19 mouse cellular contexts compared by ENCODE assay signal in the genomic region with DNA sequence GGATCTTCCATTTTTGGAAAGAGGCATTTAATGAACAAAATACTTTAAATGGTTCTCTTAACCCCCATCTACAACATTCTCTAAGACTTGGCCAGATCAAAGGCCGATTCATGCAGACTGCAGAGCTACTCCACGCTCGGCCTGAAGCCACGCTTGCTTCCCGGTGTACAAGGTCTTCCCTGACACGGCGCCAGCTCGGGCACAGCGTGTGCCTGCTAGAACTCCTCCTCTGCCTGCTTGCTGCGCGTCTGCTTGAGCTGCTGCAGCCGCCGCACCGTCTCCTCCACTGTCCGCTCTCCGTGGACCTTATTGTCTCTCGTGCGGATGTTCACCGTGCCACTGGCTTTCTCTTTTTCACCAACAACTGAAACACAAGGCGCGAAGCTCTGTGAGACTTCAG. TPM values are rescaled to one million over a fixed set of nuclear protein-coding genes. Genes with fewer than 3 reads are reported as not detected.
A peak's percentile ranks its signal among the peaks of the same experiment; 100 is the strongest.
DNase-seq lines count a peak whose midpoint lies in the region; ATAC-seq lines count a peak whose summit lies in the region.
"Had no signal": no experiment of that assay in that cellular context is flagged by ENCODE, and none has a peak within 500 bp of the region (broad histone marks: within the 10 kb centered on the region; RNA-seq: fewer than 3 reads in every experiment).

No protein-coding gene starts in this region.

- H3K4me1 ChIP-seq in heart, embryonic 10.5 days, result no peaks in the 10 kb centered on the region
- H3K4me1 ChIP-seq in heart, embryonic 12.5 days (replicated peaks), result no peaks in the 10 kb centered on the region
- H3K4me1 ChIP-seq in midbrain, embryonic 11.5 days (ENCODE audit: control insufficient read depth, insufficient read depth, low read length), result no peaks in the 10 kb centered on the region
- no peaks in the 10 kb centered on the region for H3K4me1 ChIP-seq in kidney, embryonic 16.5 days (ENCODE audit: insufficient read depth, low read length)
- H3K4me1 ChIP-seq: embryonic facial prominence, embryonic 12.5 days; forebrain, embryonic 13.5 days had no signal

- H3K27me3 ChIP-seq in heart, embryonic 10.5 days (ENCODE audit: insufficient read depth, poor library complexity, severe bottlenecking), result no peaks in the 10 kb centered on the region
- H3K27me3 ChIP-seq in heart, embryonic 12.5 days (replicated peaks), result no peaks in the 10 kb centered on the region
- no peaks in the 10 kb centered on the region for H3K27me3 ChIP-seq in midbrain, embryonic 11.5 days (ENCODE audit: control insufficient read depth, insufficient read depth, low read length)
- no peaks in the 10 kb centered on the region for H3K27me3 ChIP-seq in kidney, embryonic 16.5 days (ENCODE audit: insufficient read depth, low read length)
- H3K27me3 ChIP-seq: embryonic facial prominence, embryonic 12.5 days; forebrain, embryonic 13.5 days; forebrain, embryonic 15.5 days had no signal

- DNase-seq in cerebellum, postnatal 14 days, result peak; percentile 12
- no peak for DNase-seq in cerebellum, adult 11 months
- DNase-seq in heart, embryonic 10.5 days (ENCODE audit: low spot score), result peak; percentile 68
- DNase-seq in 3134 (ENCODE audit: extremely low read depth, insufficient read length, low spot score) (peak; percentile 13), ZHBTc4 (ENCODE audit: low read depth, low spot score) (peak; percentile 26)
- DNase-seq in midbrain, embryonic 11.5 days (ENCODE audit: low spot score, missing footprints), result no peak
- DNase-seq: adrenal gland, adult 2 months; adrenal gland, postnatal 10 days; adrenal gland, postnatal 25 days; cerebellum, adult 11-12 months; cerebellum, adult 2 months; cerebellum, adult 9-10 months; forebrain, postnatal 0 days had no signal

- WGBS in heart, embryonic 10.5 days, result 95% methylated on average over 21 of the region's 21 CpGs
- 95% methylated on average over 21 of the region's 21 CpGs for WGBS in heart, embryonic 12.5 days
- 97% methylated on average over 21 of the region's 21 CpGs for WGBS in midbrain, embryonic 11.5 days
- WGBS in kidney, embryonic 16.5 days, result 94% methylated on average over 21 of the region's 21 CpGs

- no peak overlapping the region for H3K4me3 ChIP-seq in heart, embryonic 10.5 days
- no peak overlapping the region for H3K4me3 ChIP-seq in heart, embryonic 12.5 days
- no peak overlapping the region for H3K4me3 ChIP-seq in midbrain, embryonic 11.5 days (ENCODE audit: low read depth, low read length)
- no peak overlapping the region for H3K4me3 ChIP-seq in kidney, embryonic 16.5 days (ENCODE audit: low read length)
- H3K4me3 ChIP-seq: embryonic facial prominence, embryonic 10.5 days; embryonic facial prominence, embryonic 12.5 days; forebrain, embryonic 13.5 days; forebrain, embryonic 15.5 days had no signal

- H3K36me3 ChIP-seq in heart, embryonic 10.5 days, result peaks cover 65% of the 10 kb centered on the region
- peaks cover 61% of the 10 kb centered on the region for H3K36me3 ChIP-seq in heart, embryonic 12.5 days
- H3K36me3 ChIP-seq in midbrain, embryonic 11.5 days (ENCODE audit: control insufficient read depth, insufficient read depth, low read length), result peaks cover 23% of the 10 kb centered on the region
- peaks cover 54% of the 10 kb centered on the region for H3K36me3 ChIP-seq in kidney, embryonic 16.5 days (ENCODE audit: insufficient read depth, low read length)

- no peak overlapping the region for H3K27ac ChIP-seq in heart, embryonic 10.5 days
- no peak overlapping the region for H3K27ac ChIP-seq in heart, embryonic 12.5 days (ENCODE audit: poor library complexity, severe bottlenecking)
- H3K27ac ChIP-seq in midbrain, embryonic 11.5 days (ENCODE audit: low read depth, low read length), result no peak overlapping the region
- no peak overlapping the region for H3K27ac ChIP-seq in kidney, embryonic 16.5 days (ENCODE audit: low read length)
- H3K27ac ChIP-seq: embryonic facial prominence, embryonic 10.5 days; embryonic facial prominence, embryonic 12.5 days; forebrain, embryonic 13.5 days; forebrain, embryonic 15.5 days had no signal

- H3K9ac ChIP-seq in heart, embryonic 12.5 days, result no peak overlapping the region
- H3K9ac ChIP-seq in midbrain, embryonic 11.5 days (ENCODE audit: low read length), result no peak overlapping the region
- no peak overlapping the region for H3K9ac ChIP-seq in kidney, embryonic 16.5 days (replicated peaks; ENCODE audit: low read length)
- H3K9ac ChIP-seq: embryonic facial prominence, embryonic 12.5 days; forebrain, embryonic 13.5 days; forebrain, embryonic 15.5 days; forebrain, postnatal 0 days had no signal

- H3K9me3 ChIP-seq in heart, embryonic 10.5 days, result no peaks in the 10 kb centered on the region
- H3K9me3 ChIP-seq in heart, embryonic 12.5 days (replicated peaks), result no peaks in the 10 kb centered on the region
- H3K9me3 ChIP-seq in midbrain, embryonic 11.5 days (ENCODE audit: control insufficient read depth, low read length), result no peaks in the 10 kb centered on the region
- H3K9me3 ChIP-seq in kidney, embryonic 16.5 days (ENCODE audit: low read length), result no peaks in the 10 kb centered on the region
- H3K9me3 ChIP-seq: embryonic facial prominence, embryonic 10.5 days; embryonic facial prominence, embryonic 12.5 days; forebrain, embryonic 13.5 days; forebrain, embryonic 15.5 days had no signal

- no peak for ATAC-seq in heart, embryonic 12.5 days (ENCODE audit: insufficient number of reproducible peaks, low FRiP score)
- ATAC-seq in midbrain, embryonic 11.5 days (ENCODE audit: low FRiP score), result no peak
- ATAC-seq in kidney, embryonic 16.5 days (ENCODE audit: low FRiP score, low TSS enrichment), result no peak
- ATAC-seq: forebrain, embryonic 13.5 days; forebrain, embryonic 15.5 days; forebrain, postnatal 0 days had no signal

- no peak overlapping the region for H3K4me2 ChIP-seq in heart, embryonic 12.5 days
- H3K4me2 ChIP-seq in midbrain, embryonic 11.5 days, result no peak overlapping the region
- no peak overlapping the region for H3K4me2 ChIP-seq in kidney, embryonic 16.5 days (replicated peaks; ENCODE audit: low read depth, low read length)
- H3K4me2 ChIP-seq: embryonic facial prominence, embryonic 12.5 days; forebrain, embryonic 13.5 days; forebrain, embryonic 15.5 days had no signal

RNA-seq across cellular contexts. Expression of gene Tars, which starts 15.7 kb away (rescaled TPM):
- polyA plus RNA-seq in heart, embryonic 10.5 days (2016; fragmentation: Nextera tagmentation; extraction: Ambion mirVana), result 63.6 and 80.2 TPM in 2 replicates
- polyA plus RNA-seq in heart, embryonic 12.5 days (2016; fragmentation: Nextera tagmentation; extraction: Ambion mirVana), result 45.0 and 46.6 TPM in 2 replicates
- 101 and 105 TPM in 2 replicates for polyA plus RNA-seq in midbrain, embryonic 11.5 days (2014; fragmentation: Nextera tagmentation; extraction: Ambion mirVana)
- 65.9 and 66.9 TPM in 2 replicates for polyA plus RNA-seq in kidney, embryonic 16.5 days (2015; fragmentation: Nextera tagmentation; extraction: Ambion mirVana)

Comparison
In these comparisons a context has a peak if more than half of its experiments do, and no peak if none do; other contexts are left out.
1. DNase-seq: peak in cerebellum, postnatal 14 days (2 of 2), heart, embryonic 10.5 days (single experiment), 3134 (single experiment) and ZHBTc4 (single experiment); none in cerebellum, adult 11 months (single experiment) and midbrain, embryonic 11.5 days (single experiment).